In the genomic region with DNA sequence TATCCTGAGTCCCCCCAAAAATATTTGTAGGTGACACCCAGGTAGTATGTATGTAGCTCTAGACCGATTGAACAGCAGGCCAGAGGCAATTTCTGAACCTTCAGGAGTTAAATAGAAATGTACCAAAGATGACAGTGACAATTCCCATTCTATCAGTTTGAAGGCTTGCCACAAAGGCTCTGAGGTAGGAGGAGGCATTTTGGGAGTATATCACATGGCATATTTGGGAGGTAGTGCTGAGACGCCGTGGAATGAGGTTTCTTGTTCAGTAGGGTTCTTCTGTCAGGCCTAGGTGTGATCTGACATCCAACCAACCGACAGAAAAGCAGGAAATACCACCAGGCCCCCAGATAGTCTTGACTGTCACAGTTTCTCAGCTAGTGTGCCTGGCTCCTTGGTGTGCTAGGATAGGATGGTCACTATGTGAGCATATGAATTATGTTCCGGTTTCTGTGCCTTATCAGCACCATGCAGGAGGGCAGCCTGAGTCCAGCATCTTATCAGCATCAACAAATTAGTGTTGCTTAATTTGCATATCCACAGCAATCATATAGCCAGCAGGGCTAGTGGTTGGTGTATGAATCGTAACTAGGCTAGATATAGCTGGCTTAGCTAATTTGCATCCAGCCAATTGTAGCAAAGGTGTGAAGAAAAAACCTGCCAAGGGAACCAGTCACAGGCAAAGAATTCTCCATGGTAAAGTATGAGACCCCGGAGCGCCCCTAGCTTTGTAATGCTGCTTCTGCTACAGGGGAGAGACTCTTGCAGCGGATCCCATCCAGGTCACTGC, we compare ENCODE assay signal across 12 mouse cellular contexts.
DNase-seq lines count a peak whose midpoint lies in the region; ATAC-seq and TF ChIP-seq lines count a peak whose summit lies in the region.
"Had no signal": no experiment of that assay in that cellular context is flagged by ENCODE, and none has a peak within 500 bp of the region (broad histone marks: within the 10 kb centered on the region; RNA-seq: fewer than 3 reads in every experiment).

No protein-coding gene starts in this region.

- 56% methylated on average over 9 of the region's 9 CpGs for WGBS in heart, embryonic 11.5 days (ENCODE audit: insufficient replicate concordance)
- 33% methylated on average over 9 of the region's 9 CpGs for WGBS in liver, embryonic 12.5 days (ENCODE audit: insufficient replicate concordance)
- WGBS in midbrain, postnatal 0 days, result 50% methylated on average over 9 of the region's 9 CpGs

- H3K36me3 ChIP-seq in heart, embryonic 11.5 days (ENCODE audit: control insufficient read depth, insufficient read depth, low read length), result no peaks in the 10 kb centered on the region
- no peaks in the 10 kb centered on the region for H3K36me3 ChIP-seq in liver, embryonic 12.5 days
- H3K36me3 ChIP-seq in midbrain, postnatal 0 days (ENCODE audit: insufficient read depth, low read length), result no peaks in the 10 kb centered on the region
- H3K36me3 ChIP-seq: heart, embryonic 15.5 days had no signal

- peak; percentile 65 for ATAC-seq in heart, embryonic 11.5 days (replicated peaks; ENCODE audit: insufficient number of reproducible peaks, low FRiP score, low TSS enrichment)
- peak; percentile 98 for ATAC-seq in liver, embryonic 12.5 days
- ATAC-seq in midbrain, postnatal 0 days (ENCODE audit: low FRiP score), result peak; percentile 76; the same call in 1 of the 2 replicates

- TF ChIP-seq CTCF in midbrain, postnatal 0 days (IDR thresholded peaks at IDR 0.05), result peak; percentile 41; the same call in 1 of the 2 replicates

- no peak for DNase-seq in heart, postnatal 10 days
- DNase-seq in c-Kit-positive CD71-positive TER-119-positive erythroid progenitor cells, embryonic 14.5 days (ENCODE audit: low spot score), result peak; percentile 73
- DNase-seq in midbrain, postnatal 0 days (ENCODE audit: low spot score), result peak; percentile 49
- no peak for DNase-seq in ovary, postnatal 36 days (ENCODE audit: low spot score)
- no peak for DNase-seq in Muller cell, postnatal 12 days (ENCODE audit: inconsistent ontology term)
- DNase-seq in lung, postnatal 10 days, result no peak
- DNase-seq: cerebellum, postnatal 36 days; right cerebral cortex, postnatal 14 days had no signal

- H3K9me3 ChIP-seq in heart, embryonic 11.5 days (replicated peaks; ENCODE audit: control insufficient read depth, low read length), result no peaks in the 10 kb centered on the region
- H3K9me3 ChIP-seq in liver, embryonic 12.5 days (replicated peaks), result no peaks in the 10 kb centered on the region
- H3K9me3 ChIP-seq in midbrain, postnatal 0 days (ENCODE audit: low read length), result no peaks in the 10 kb centered on the region
- H3K9me3 ChIP-seq: heart, embryonic 15.5 days had no signal

- no peak overlapping the region for H3K4me2 ChIP-seq in heart, embryonic 11.5 days
- peak overlapping the region; percentile 49 for H3K4me2 ChIP-seq in liver, embryonic 12.5 days
- H3K4me2 ChIP-seq in midbrain, postnatal 0 days (ENCODE audit: low read depth, low read length, poor library complexity, severe bottlenecking), result no peak overlapping the region
- H3K4me2 ChIP-seq: heart, embryonic 15.5 days had no signal

- no peaks in the 10 kb centered on the region for H3K4me1 ChIP-seq in heart, embryonic 11.5 days (ENCODE audit: control insufficient read depth, insufficient read depth, low read length)
- peaks cover 27% of the 10 kb centered on the region for H3K4me1 ChIP-seq in liver, embryonic 12.5 days
- no peaks in the 10 kb centered on the region for H3K4me1 ChIP-seq in midbrain, postnatal 0 days (ENCODE audit: insufficient read depth, low read length)
- H3K4me1 ChIP-seq: heart, embryonic 15.5 days had no signal

- intact Hi-C loops in heart, postnatal 10 days (cut with DNase I), result no loop called here

- H3K27me3 ChIP-seq in heart, embryonic 11.5 days (ENCODE audit: control insufficient read depth, insufficient read depth, low read length), result peaks cover 7% of the 10 kb centered on the region; the same call in 1 of the 2 replicates
- H3K27me3 ChIP-seq in liver, embryonic 12.5 days (replicated peaks), result peaks cover 8% of the 10 kb centered on the region; the same call in 1 of the 2 replicates
- H3K27me3 ChIP-seq in midbrain, postnatal 0 days (ENCODE audit: insufficient read depth, low read length), result no peaks in the 10 kb centered on the region

- H3K9ac ChIP-seq in heart, embryonic 11.5 days (ENCODE audit: low read depth, low read length), result no peak overlapping the region
- peak overlapping the region; percentile 48 for H3K9ac ChIP-seq in liver, embryonic 12.5 days
- no peak overlapping the region for H3K9ac ChIP-seq in midbrain, postnatal 0 days (replicated peaks; ENCODE audit: low read length, poor library complexity, severe bottlenecking)
- H3K9ac ChIP-seq: heart, embryonic 15.5 days had no signal

- no peak overlapping the region for H3K4me3 ChIP-seq in heart, embryonic 11.5 days (ENCODE audit: low read depth, low read length)
- H3K4me3 ChIP-seq in liver, embryonic 12.5 days, result no peak overlapping the region
- H3K4me3 ChIP-seq in midbrain, postnatal 0 days (ENCODE audit: low read depth, low read length), result no peak overlapping the region
- H3K4me3 ChIP-seq: heart, embryonic 15.5 days; left cerebral cortex, adult 2 months had no signal

- no peak overlapping the region for H3K27ac ChIP-seq in heart, embryonic 11.5 days (ENCODE audit: low read depth, low read length)
- H3K27ac ChIP-seq in liver, embryonic 12.5 days, result peak overlapping the region; percentile 86
- no peak overlapping the region for H3K27ac ChIP-seq in midbrain, postnatal 0 days (ENCODE audit: low read depth, low read length)
- H3K27ac ChIP-seq: heart, embryonic 15.5 days; left cerebral cortex, adult 2 months had no signal

Comparison
In these comparisons a context has a peak if more than half of its experiments do, and no peak if none do; other contexts are left out.
1. DNase-seq: peak in c-Kit-positive CD71-positive TER-119-positive erythroid progenitor cells, embryonic 14.5 days (single experiment) and midbrain, postnatal 0 days (single experiment); none in heart, postnatal 10 days (0 of 2), ovary, postnatal 36 days (single experiment), Muller cell, postnatal 12 days (single experiment) and lung, postnatal 10 days (single experiment).
2. Peak in every context shown above with its lines, with median percentiles within 50 percentile points of each other: ATAC-seq.